Mouse (Mus musculus): ENCODE measurements around the gene Bbof1. TPM values are rescaled to one million over a fixed set of nuclear protein-coding genes. Genes with fewer than 3 reads are reported as not detected.

Bbof1 gene
- 1.0 TPM in 2 replicates for polyA plus RNA-seq (2014; fragmentation: Nextera tagmentation; extraction: Ambion mirVana)

DNA sequence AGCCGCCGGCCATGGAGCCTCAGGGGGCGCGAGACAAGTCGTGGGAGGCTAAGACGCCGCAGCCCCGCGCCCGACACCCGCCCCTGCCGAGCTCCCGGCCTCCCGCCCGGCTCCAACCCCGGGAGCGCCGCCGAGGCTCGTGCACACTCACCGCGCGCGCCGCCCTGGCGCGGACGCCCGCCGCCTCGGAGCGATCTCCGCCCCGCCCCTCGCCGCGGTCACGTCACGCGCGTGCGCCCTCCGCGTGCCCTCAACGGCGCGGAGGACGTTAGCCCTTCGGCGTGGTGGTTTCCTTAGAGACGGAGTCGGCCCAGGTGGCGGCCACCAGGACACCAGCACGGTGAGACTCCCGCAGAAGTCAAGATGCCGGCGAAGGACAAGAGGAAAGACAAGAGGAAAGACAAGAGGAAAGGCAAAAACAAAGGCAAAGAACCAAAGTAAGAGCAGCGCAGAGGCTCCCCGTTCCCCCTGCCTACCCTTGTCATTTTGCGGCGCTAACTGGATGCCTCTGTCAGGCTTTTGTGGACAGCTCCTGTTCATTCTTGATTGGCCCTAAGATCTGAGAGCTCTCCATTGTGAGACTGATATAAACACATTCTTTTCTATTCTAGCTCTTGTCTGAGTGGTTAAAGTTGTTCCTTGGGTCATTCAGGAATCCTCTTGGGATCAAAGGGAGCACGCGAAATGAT is at the start of gene Bbof1, which contains the start of gene Entpd5:
Gene Bbof1, plus strand, starts transcription at position 253 of the 689 bp plus-strand sequence.
Gene Entpd5, minus strand, starts transcription at position 211 of the 689 bp plus-strand sequence.
- ATAC-seq (replicated peaks; ENCODE audit: low FRiP score), result peak; percentile 94
- Histone ChIP-seq H3K4me3 (ENCODE audit: low read depth, low read length) (peak within 1 kb of the TSS; percentile 77), H3K36me3 (ENCODE audit: control insufficient read depth, insufficient read depth, low read length) (no peaks in the 10 kb centered on the region), H3K9ac (ENCODE audit: low read depth, low read length) (peak within 1 kb of the TSS; percentile 77), H3K9me3 (ENCODE audit: control insufficient read depth, low read length) (no peaks in the 10 kb centered on the region), H3K27ac (ENCODE audit: low read depth, low read length) (peak within 1 kb of the TSS; percentile 33; the same call in 1 of the 2 replicates), H3K4me1 (replicated peaks; ENCODE audit: control insufficient read depth, insufficient read depth, low read length) (peaks cover 7% of the 10 kb centered on the region), H3K27me3 (replicated peaks; ENCODE audit: control insufficient read depth, insufficient read depth, low read length) (peaks cover 4% of the 10 kb centered on the region; the same call in 1 of the 2 replicates), H3K4me2 (peak within 1 kb of the TSS; percentile 84)
- peak; percentile 85 for DNase-seq (ENCODE audit: low spot score)
- 3% methylated on average over 53 of the region's 63 CpGs for WGBS

DNA sequence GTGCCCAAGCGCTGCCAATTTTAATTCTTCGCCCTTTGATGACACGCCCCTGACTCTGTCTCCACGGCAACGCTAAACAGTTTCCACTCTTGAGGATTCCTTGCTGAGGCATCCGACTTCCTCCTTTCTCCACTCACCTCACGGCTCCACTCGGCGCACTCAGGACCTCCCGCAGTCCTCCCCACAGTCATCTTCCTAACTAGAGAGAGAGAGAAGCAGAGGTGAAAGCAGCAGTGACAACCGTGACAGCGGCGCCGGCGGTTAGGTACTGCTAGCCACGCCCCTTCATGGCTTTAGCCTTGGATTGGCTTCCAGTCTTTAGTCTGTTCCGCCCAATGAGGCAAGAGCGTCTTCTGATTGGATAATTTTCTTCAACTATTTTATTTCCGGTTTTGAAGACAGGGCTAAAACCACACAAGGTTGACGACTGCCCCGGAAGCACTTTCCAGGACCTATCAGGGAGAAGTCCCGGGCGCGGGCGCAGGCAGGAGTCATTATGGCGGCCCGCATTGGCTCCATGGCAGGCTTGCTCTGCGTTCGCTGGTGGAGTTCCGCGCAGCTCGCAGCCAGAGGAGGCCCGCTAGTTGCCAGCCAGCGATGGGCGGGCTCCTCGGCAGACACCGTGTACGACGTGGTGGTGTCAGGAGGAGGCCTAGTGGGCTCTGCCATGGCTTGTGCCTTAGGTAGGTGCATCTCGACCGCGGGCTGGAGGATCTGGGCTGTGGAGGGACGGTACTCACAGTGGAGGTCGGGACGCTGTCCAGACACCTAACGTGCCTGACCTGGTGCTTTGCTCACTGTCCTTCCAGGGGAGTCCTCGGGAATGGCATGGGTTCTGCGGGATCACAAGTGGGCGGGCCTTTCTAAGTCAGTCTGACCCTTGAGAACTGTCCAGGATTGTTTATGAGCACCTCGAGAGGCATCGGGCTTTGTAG is 47.0 kb upstream of the Bbof1 start, which contains the start of the genes Coq6 and Fam161b:
Gene Coq6, plus strand, starts transcription at position 103 of the 935 bp plus-strand sequence.
Gene Fam161b, minus strand, starts transcription at position 279 of the 935 bp plus-strand sequence.
- Histone ChIP-seq H3K4me2 (peak within 1 kb of the TSS; percentile 84), H3K9ac (ENCODE audit: low read depth, low read length) (peak within 1 kb of the TSS; percentile 79), H3K4me1 (replicated peaks; ENCODE audit: control insufficient read depth, insufficient read depth, low read length) (peaks cover 37% of the 10 kb centered on the region), H3K36me3 (ENCODE audit: control insufficient read depth, insufficient read depth, low read length) (peaks cover 1% of the 10 kb centered on the region; the same call in 1 of the 2 replicates), H3K27ac (ENCODE audit: low read depth, low read length) (peak within 1 kb of the TSS; percentile 35; the same call in 1 of the 2 replicates), H3K9me3 (ENCODE audit: control insufficient read depth, low read length) (no peaks in the 10 kb centered on the region), H3K4me3 (ENCODE audit: low read depth, low read length) (peak within 1 kb of the TSS; percentile 95), H3K27me3 (replicated peaks; ENCODE audit: control insufficient read depth, insufficient read depth, low read length) (no peaks in the 10 kb centered on the region)
- WGBS, result under 1% methylated on average over 51 of the region's 51 CpGs
- peak; percentile 94 for ATAC-seq (replicated peaks; ENCODE audit: low FRiP score)
- DNase-seq (ENCODE audit: low spot score), result peak; percentile 87

DNA sequence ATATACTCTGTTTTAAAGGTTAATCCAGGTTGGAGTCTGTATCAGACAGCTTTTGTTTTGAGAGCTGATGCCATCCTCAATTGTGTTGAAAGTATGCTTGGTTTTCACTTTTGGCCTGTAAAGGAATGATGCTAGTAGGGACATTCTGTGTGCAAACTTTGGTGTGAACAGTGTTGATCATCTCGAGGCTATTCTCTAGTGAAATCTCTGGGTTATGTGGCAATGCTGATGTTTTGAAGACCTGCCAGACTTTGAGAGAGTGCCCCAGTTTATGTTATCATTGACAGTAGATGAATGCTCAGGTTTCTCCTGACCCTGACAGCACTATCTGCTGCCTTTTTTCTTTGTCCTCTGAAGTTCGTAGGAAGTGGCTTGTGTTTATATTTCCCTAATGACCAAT is 46.0 kb upstream of the Bbof1 start:
- Histone ChIP-seq H3K27ac (ENCODE audit: low read depth, low read length) (no peak overlapping the region), H3K27me3 (replicated peaks; ENCODE audit: control insufficient read depth, insufficient read depth, low read length) (no peaks in the 10 kb centered on the region), H3K4me2 (peak overlapping the region; percentile 84), H3K36me3 (ENCODE audit: control insufficient read depth, insufficient read depth, low read length) (peaks cover 8% of the 10 kb centered on the region; the same call in 1 of the 2 replicates), H3K4me1 (replicated peaks; ENCODE audit: control insufficient read depth, insufficient read depth, low read length) (peaks cover 35% of the 10 kb centered on the region), H3K4me3 (ENCODE audit: low read depth, low read length) (peak overlapping the region; percentile 95), H3K9me3 (ENCODE audit: control insufficient read depth, low read length) (no peaks in the 10 kb centered on the region), H3K9ac (ENCODE audit: low read depth, low read length) (no peak overlapping the region)
- 37% methylated on average over 2 of the region's 2 CpGs for WGBS
- DNase-seq (ENCODE audit: low spot score), result no peak
- no peak for ATAC-seq (replicated peaks; ENCODE audit: low FRiP score)

DNA sequence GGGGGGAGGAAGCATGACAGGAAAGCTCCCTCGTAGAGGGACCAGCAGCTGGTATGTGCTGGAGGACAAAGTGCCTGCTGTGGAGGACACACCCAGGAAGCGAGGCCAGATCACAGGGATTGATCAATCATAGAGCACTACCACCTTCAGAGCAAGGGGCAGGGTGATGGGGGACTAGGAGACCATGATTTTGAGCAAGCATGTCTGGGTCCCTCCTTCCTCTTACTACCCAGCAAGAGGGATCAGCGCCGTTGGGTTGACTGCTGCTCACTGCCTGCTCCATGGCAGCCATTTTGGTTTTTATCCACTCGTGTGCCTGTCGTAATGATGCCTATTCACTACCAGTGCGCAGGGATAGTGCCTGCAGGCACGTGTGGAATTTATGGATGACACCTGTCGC is 44.6 kb upstream of the Bbof1 start:
- 72% methylated on average over 9 of the region's 9 CpGs for WGBS
- no peak overlapping the region for H3K4me2 ChIP-seq
- ATAC-seq (replicated peaks; ENCODE audit: low FRiP score) (no peak), DNase-seq (ENCODE audit: low spot score) (no peak)
- H3K36me3 ChIP-seq (ENCODE audit: control insufficient read depth, insufficient read depth, low read length), result peaks cover 12% of the 10 kb centered on the region
- no peak overlapping the region for H3K27ac ChIP-seq (ENCODE audit: low read depth, low read length)
- H3K4me1 ChIP-seq (replicated peaks; ENCODE audit: control insufficient read depth, insufficient read depth, low read length), result peaks cover 28% of the 10 kb centered on the region
- H3K27me3 ChIP-seq (replicated peaks; ENCODE audit: control insufficient read depth, insufficient read depth, low read length), result no peaks in the 10 kb centered on the region
- no peaks in the 10 kb centered on the region for H3K9me3 ChIP-seq (ENCODE audit: control insufficient read depth, low read length)
- H3K4me3 ChIP-seq (ENCODE audit: low read depth, low read length), result no peak overlapping the region
- H3K9ac ChIP-seq (ENCODE audit: low read depth, low read length), result no peak overlapping the region

DNA sequence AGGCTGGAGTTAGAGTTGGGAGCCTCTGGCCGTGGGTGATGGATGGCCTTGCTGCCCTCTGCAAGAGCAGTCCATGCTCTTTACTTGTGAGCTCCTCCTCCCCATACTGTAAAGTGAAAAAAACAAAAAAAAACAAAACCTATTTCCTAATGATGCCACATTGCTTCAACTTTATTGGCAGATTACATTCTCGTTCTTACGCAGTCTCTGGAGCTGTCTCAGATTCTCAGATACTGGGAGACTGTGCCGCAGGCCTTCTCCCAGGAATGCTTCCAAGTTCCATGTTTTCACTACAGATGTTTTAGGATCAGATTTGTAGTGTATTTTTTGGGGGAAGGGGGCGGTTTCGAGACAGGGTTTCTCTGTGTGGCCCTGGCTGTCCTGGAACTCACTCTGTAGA is 43.7 kb upstream of the Bbof1 start:
- Histone ChIP-seq H3K27me3 (replicated peaks; ENCODE audit: control insufficient read depth, insufficient read depth, low read length) (no peaks in the 10 kb centered on the region), H3K9ac (ENCODE audit: low read depth, low read length) (no peak overlapping the region), H3K4me1 (replicated peaks; ENCODE audit: control insufficient read depth, insufficient read depth, low read length) (peaks cover 22% of the 10 kb centered on the region), H3K36me3 (ENCODE audit: control insufficient read depth, insufficient read depth, low read length) (peaks cover 14% of the 10 kb centered on the region), H3K4me2 (no peak overlapping the region), H3K27ac (ENCODE audit: low read depth, low read length) (no peak overlapping the region), H3K9me3 (ENCODE audit: control insufficient read depth, low read length) (no peaks in the 10 kb centered on the region), H3K4me3 (ENCODE audit: low read depth, low read length) (no peak overlapping the region)
- ATAC-seq (replicated peaks; ENCODE audit: low FRiP score) (no peak), DNase-seq (ENCODE audit: low spot score) (no peak)
- WGBS, result 91% methylated on average over 6 of the region's 6 CpGs

DNA sequence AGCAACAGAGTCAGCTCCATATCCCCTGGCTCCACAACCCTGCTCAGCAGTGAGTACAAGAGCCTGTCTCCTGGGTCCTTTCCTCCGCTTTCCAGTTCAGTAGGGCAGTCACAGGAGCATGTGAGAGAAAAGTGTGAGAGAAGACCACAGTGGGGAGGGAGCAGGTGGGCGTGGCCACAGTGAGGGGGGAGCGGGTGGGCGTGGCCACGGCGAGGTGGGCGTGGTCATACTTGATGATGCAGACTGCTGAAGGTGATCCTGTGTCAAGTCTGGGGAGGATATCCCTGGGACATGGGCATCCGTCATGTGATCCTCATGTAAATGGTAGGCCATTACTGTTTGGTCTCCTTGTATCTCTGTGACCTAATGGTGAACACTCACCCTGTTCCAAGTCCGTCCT is 41.9 kb upstream of the Bbof1 start:
- Histone ChIP-seq H3K27me3 (replicated peaks; ENCODE audit: control insufficient read depth, insufficient read depth, low read length) (no peaks in the 10 kb centered on the region), H3K27ac (ENCODE audit: low read depth, low read length) (no peak overlapping the region), H3K36me3 (ENCODE audit: control insufficient read depth, insufficient read depth, low read length) (peaks cover 31% of the 10 kb centered on the region), H3K9me3 (ENCODE audit: control insufficient read depth, low read length) (no peaks in the 10 kb centered on the region), H3K4me2 (no peak overlapping the region), H3K4me3 (ENCODE audit: low read depth, low read length) (no peak overlapping the region), H3K4me1 (replicated peaks; ENCODE audit: control insufficient read depth, insufficient read depth, low read length) (peaks cover 13% of the 10 kb centered on the region), H3K9ac (ENCODE audit: low read depth, low read length) (no peak overlapping the region)
- DNase-seq (ENCODE audit: low spot score) (no peak), ATAC-seq (replicated peaks; ENCODE audit: low FRiP score) (no peak; the same call in 1 of the 2 replicates)
- WGBS, result 61% methylated on average over 9 of the region's 9 CpGs

DNA sequence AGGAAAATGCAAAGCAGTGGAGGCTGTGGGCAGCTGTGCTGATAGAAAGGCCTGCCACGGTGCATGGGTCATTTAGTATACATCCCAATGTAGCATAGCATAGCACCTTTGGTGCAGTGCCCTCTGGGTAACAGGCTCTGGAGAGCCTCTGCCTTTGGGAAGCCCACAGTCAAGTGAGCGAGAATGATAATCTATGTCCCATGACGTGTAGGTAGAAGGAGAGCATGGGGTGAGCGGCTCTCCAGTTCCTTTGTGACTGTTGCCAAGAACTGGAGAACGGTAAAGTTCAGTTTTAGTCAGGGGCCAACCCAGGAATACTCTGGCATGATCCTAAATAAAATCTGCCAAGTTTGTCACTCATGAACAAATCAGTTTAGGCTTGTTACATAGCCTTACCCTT is 37.2 kb upstream of the Bbof1 start:
- no peak overlapping the region for H3K9ac ChIP-seq (ENCODE audit: low read depth, low read length)
- DNase-seq (ENCODE audit: low spot score) (no peak), ATAC-seq (replicated peaks; ENCODE audit: low FRiP score) (no peak)
- H3K36me3 ChIP-seq (ENCODE audit: control insufficient read depth, insufficient read depth, low read length), result peaks cover 48% of the 10 kb centered on the region
- H3K9me3 ChIP-seq (ENCODE audit: control insufficient read depth, low read length), result no peaks in the 10 kb centered on the region
- 96% methylated on average over 5 of the region's 5 CpGs for WGBS
- H3K27me3 ChIP-seq (replicated peaks; ENCODE audit: control insufficient read depth, insufficient read depth, low read length), result no peaks in the 10 kb centered on the region
- peaks cover 3% of the 10 kb centered on the region; the same call in 1 of the 2 replicates for H3K4me1 ChIP-seq (replicated peaks; ENCODE audit: control insufficient read depth, insufficient read depth, low read length)
- H3K4me3 ChIP-seq (ENCODE audit: low read depth, low read length), result no peak overlapping the region
- no peak overlapping the region for H3K4me2 ChIP-seq
- H3K27ac ChIP-seq (ENCODE audit: low read depth, low read length), result no peak overlapping the region

DNA sequence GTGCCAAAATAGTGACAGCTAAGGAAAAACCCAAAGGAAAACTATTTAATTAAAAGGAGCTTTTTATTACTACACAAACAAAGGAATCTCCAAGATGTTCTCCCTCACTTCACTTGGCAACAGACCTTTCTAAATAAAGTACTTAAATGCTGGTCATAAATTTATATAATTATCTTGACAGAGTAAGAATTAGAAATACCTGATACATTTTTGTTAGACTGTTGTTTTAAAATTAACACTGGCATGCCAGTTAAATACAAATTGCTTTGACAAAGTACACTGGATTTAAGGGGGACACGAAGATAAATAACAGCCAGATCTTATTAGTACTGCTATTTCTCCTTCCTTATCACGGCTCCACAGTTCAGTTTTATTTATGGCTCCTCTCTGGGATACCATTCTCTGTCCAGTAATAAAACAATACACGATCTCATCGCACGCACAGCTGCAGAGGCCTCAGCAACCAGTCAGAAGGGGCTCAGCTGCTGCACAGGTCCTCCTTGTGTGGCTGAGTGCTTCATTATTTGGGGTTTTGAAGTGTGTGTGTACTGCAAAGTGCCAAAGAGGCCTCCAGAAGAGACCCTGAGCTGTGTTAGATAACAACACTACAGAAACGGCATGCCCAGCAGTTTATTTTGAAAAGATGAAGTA is 34.9 kb upstream of the Bbof1 start:
- no peak for ATAC-seq (replicated peaks; ENCODE audit: low FRiP score)
- H3K9ac ChIP-seq (ENCODE audit: low read depth, low read length), result no peak overlapping the region
- H3K4me2 ChIP-seq, result no peak overlapping the region
- no peaks in the 10 kb centered on the region for H3K9me3 ChIP-seq (ENCODE audit: control insufficient read depth, low read length)
- no peak for DNase-seq (ENCODE audit: low spot score)
- 81% methylated on average over 6 of the region's 6 CpGs for WGBS
- no peak overlapping the region for H3K4me3 ChIP-seq (ENCODE audit: low read depth, low read length)
- H3K27ac ChIP-seq (ENCODE audit: low read depth, low read length), result no peak overlapping the region
- H3K27me3 ChIP-seq (replicated peaks; ENCODE audit: control insufficient read depth, insufficient read depth, low read length), result no peaks in the 10 kb centered on the region
- no peaks in the 10 kb centered on the region for H3K4me1 ChIP-seq (replicated peaks; ENCODE audit: control insufficient read depth, insufficient read depth, low read length)
- peaks cover 36% of the 10 kb centered on the region for H3K36me3 ChIP-seq (ENCODE audit: control insufficient read depth, insufficient read depth, low read length)

Measured in liver, embryonic 11.5 days (tissue).